Mouse (Mus musculus) left cerebral cortex, postnatal 4 days (tissue): ENCODE measurements around the gene Rad23a. TPM values are rescaled to one million over a fixed set of nuclear protein-coding genes. Genes with fewer than 3 reads are reported as not detected.

Source experiments
- DNase-seq: peaks from one replicate; pipeline ENCODE4 v3.0.0-alpha.2; 2022
- intact Hi-C: fragments of 180-260 bp; cut with DNase I; formaldehyde crosslinking; loops from one replicate; pipeline ENCODE4 v1.15.1; 2025
- total RNA-seq, 2 experiments: library from RNA; stranded (reverse); gene quantifications; 2 replicates each; pipeline ENCODE4 v1.2.3; 2021

Gene Rad23a
- total RNA-seq, 2 experiments from 2014 or later: 44.1 to 49.7 TPM

DNA sequence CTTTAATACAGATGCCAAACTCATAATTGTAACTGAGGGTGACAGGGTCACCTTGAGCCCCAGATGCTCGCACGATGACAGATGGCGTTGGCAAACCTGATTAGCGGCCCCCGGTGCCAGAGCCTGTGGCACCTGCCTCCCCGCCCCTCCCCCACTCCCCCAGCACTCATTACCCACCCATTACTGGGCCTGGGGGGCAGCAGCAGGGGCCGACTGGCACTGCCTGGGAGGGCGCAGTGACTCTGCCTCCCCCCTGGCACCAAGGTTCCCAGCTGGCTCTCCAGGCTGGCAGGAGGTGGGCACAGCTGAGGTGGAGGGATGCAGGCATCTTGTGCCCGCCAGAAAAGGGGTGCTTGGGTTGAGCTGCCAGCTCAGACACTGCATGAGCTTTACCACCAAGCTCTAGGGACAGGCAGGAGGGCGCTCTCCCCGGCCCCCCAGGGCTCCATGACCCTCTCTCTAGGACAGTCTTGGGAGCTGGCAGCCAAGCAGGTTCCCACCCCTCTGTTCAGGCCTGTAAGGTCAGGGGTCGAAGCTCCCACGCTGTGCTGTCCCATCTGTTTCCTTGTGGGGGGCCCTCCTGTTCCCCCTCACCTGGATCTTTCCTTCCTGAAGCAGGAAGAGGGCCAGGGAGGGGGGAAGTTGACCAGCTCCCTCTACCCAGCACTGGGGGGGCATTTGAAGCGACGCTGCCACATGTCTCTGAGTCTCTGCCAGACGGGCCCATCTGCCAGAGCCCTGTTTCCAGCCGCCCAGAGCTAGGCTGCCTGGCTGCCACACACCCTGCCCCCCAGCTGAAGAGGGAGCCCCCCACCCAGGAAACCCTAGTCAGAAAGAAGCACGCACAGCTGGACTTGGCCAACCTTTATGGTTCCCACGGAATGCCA, 25.7 kb downstream of the Rad23a start:
- DNase-seq: peak; percentile 92
- intact Hi-C loops: loop anchor here (2.0 kb wide), 1 partner anchor 116 kb away; no protein-coding TSS in a partner anchor

DNA sequence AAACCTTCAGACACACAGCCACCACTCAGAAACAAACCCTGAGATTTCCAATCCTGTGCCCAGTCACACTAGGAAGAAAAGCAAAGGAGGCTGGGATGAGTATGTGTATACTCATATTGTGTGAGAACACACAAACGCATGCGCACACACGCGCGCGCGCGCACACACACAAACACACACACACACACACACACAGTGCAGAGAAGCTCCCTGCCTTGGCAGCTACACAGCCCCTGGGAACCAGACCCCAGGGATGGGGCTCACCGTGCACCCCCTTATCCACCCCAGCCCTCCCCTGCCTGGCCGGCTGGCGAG, 26.3 kb downstream of the Rad23a start:
- intact Hi-C loops: loop anchor here (2.0 kb wide), 1 partner anchor 115 kb away; no protein-coding TSS in a partner anchor
- DNase-seq: no peak

GRCm38 (mm10) chr8:84813830-84814229, 26.6 kb downstream of the Rad23a start:
- intact Hi-C loops: loop anchor here (2.0 kb wide), 1 partner anchor 115 kb away; no protein-coding TSS in a partner anchor
- DNase-seq: no peak

- intact Hi-C loops: no loop called here
- peak; percentile 89 for DNase-seq
Measured at GRCm38 (mm10) chr8:84813059-84813458, 27.4 kb downstream of the Rad23a start.

GRCm38 (mm10) chr8:84811303-84811702, 29.2 kb downstream of the Rad23a start:
- no peak for DNase-seq
- intact Hi-C loops: no loop called here

DNA sequence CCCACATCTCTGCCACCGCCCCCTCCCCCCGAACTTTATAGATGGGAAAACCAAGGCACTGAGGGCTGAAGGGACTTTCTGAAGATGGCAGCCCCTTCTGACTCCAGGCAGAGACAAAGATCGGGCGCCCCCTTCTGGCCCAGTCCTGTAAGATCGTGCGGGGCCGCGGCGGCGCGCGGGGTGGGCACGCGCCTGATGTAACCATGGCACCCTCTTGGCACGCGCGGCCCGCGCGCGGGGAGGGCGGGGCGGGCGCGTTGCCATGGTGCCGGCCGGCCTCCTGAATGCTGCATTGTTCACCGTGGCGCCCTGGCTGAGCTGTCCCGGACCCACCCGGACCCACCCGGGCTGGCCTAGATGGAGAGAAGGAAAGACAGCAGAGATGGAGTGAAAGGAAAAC, 29.6 kb downstream of the Rad23a start:
- peak; percentile 98 for DNase-seq
- intact Hi-C loops: no loop called here

GRCm38 (mm10) chr8:84809941-84810280, 30.6 kb downstream of the Rad23a start:
- intact Hi-C loops: no loop called here
- DNase-seq: no peak

DNA sequence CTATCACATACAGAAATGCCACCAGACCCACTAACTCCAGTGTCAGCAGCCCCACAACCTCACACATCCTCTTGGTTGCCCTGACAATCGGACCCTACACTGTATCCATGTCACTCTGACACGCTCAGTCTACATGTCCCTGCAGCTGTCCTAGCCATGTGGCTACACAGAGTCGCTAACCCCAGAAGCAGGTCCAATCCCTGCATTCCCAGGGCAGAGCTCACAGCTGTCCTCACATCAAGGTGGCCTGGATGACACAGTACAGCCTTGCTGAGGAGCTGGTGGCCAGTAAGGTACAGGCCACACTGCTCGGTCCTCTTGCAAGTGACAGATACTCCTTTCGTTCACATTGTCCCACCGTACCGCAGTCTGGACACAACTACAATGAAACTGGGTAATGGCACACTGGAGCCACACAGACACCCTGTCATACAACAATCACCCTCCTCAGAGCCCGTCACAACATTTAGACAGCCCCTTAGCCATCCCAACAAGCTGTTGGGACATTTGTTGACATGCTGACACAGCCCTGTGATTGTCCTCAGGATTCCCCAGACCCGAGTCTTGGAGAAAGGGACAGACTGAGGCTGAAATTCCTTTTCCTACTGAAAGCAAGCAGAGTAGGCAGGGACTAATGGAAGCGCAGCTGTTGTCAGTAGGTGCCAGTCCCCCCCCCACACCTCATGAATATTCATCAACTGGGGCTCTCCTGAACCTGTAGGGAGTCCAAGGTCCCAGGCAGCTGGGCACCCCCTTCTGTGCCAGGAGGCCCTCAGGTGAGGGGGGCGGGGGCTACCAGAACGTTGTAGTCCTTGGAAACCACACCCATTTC, 31.1 kb downstream of the Rad23a start:
- intact Hi-C loops: no loop called here
- no peak for DNase-seq

DNA sequence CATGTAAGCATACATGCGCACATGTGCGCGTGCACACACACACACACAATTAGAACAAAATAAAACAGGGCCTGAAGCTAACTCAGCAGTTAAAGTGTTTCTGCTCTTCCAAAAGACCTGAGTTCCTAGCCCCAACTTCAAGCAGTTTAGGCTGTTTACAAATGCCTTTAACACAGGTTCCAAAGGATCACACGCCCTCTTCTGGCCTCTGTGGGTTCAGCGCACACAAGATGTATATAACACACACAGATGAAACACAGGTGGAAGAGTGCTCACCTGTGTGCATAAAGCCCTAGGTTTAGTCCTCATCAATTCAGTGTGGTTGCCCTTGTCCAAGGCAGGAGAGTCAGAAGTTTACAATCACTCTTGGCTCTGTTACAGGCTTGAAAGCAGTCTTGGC, 34.4 kb downstream of the Rad23a start:
- no peak for DNase-seq
- intact Hi-C loops: no loop called here

DNA sequence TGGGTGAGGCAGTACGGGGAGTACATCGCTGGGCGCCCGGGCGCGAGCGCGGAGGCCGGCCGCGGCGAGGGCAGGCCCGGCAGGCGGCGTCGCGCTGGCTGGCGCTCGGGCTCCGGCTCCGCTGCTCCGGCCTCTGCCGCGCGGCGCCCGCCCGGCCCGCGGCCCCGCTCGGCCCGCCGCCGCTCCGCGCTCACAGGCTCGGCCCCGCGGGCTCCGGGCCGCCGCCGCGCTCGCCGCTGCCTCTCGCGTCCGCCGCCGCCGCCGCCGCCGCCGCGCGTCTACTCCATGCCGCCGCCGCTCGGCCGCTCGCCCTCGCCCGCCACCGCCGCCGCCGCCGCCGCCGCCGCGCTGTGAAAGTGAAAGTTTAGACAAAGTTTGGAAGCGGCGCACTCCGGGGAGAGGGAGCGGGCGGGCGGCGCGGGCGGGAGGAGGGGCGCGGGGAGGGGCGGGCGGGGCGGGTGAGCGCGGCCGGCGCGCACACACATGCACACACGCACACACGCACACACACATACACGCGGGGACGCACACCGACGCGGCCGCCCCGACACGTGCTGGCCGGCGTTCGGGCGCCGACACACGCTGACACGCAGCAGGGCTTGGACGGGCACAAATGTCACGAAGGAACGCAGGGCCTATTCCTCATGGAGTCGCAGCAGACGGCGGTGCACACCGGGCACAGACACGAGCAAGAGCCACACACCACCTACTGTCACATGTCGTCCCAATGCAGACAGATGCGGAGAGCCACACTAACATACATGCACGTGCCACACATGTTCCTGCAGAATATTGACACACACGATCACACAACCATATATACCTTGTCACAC, 40.2 kb downstream of the Rad23a start, which contains the start of gene Nfix:
TSS of gene Nfix (minus strand) at position 346 of the 833 bp plus-strand sequence.
- intact Hi-C loops: no loop called here
- peak; percentile 70 for DNase-seq

DNA sequence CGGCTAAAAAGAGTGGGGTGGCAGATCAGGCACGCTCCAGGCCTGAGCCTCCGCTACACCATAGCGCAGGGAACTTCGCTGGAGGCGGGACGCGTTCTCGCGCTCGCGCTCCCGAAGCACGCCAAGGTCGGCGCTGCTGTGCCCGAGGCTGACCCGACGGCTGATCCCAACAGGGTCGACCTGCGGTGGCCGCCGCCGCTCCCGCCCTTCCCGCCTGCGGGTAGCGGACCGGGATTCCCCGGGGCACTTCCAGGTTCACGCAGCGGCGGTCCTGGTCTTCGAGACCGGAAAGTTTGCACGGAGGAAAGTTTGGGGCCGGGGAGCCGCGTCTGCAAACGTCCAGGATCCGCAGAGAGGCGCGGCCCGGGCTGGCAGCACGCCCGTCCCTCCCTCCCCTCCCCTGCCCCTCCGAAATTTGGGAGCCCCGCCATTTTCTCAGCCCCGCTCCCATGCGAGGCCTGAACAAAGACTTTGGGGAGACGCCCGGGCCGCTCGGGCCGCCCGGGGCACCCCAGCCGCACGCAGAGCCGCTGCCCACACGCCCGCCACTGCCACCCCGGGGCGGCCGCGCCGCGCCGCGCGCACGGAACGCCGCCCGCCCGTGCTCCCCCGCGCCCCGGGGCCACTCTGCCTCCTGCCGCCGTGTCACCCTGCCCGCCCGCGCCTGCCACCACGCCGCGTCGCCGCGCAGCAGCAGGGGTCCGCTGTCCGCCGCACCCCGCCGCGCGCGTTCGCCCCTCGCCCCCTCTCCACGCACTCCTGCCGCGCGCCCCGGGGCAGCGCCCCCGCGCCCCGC, 41.1 kb downstream of the Rad23a start:
- intact Hi-C loops: no loop called here
- DNase-seq: peak; percentile 85

GRCm38 (mm10) chr8:84798446-84799135, 41.9 kb downstream of the Rad23a start:
- intact Hi-C loops: no loop called here
- DNase-seq: no peak

DNA sequence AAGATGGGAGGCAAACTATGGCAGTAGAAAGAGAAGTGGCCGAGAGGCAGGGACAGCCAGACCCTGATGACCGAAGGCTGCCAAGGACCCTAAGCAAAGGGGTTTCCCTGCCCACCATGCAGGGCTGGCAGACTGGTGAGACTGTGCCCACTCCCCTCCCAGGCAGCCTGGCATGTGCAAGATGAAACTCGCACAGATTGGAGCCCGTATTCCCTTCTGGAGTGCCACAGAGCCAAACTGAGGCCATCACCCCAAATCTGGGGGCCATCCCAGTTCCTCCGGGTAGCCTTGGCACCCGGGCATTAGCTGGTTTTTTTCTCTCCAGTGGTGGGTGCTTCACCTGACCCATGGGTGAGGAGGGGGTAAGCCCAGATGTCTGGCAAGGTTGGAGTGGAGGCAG, 42.5 kb downstream of the Rad23a start:
- intact Hi-C loops: no loop called here
- peak; percentile 84 for DNase-seq

- intact Hi-C loops: no loop called here
- no peak for DNase-seq
Measured at GRCm38 (mm10) chr8:84797256-84797797, 43.1 kb downstream of the Rad23a start.

GRCm38 (mm10) chr8:84794486-84794885, 46.0 kb downstream of the Rad23a start:
- intact Hi-C loops: no loop called here

DNA sequence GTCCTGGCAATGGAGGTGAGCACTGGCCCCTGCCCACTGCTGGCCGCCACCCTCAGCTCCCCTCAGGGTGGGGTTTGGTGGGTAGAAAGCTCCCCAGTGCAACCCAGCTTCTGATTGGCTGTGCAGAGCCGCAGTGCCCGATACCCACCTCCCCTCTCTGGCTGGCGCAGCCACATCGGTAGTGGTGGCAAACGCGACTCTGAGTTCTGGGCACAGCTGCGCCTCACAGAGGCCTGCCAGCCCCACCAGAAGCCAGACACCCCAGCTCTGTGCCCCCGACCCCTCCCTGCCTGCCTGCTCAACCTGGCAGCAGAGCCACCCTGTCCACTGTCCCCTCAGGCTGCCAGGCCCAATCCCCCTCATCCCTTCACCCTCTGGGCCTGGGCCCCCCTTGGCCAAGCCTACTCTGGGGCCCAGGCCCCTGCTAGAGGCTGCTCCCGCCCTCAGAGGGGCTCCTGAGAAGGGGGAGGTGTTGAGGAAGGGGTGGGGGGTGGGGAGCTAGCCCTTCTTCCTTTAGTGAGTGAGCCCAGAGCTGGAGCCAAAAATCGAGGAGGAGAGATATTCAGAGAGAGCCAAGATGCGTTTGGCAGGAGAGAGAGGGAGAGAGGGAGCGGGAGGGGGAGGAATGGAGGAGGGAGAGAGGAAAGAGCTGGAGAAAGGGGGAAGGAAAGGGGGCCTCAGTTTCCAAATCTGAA, 46.5 kb downstream of the Rad23a start:
- peak; percentile 95 for DNase-seq
- intact Hi-C loops: no loop called here

More at GRCm38 (mm10) chr8:84794486-84794885, 46.0 kb downstream of the Rad23a start:
- DNase-seq: peak; percentile 81

GRCm38 (mm10) chr8:84793134-84793533, 47.3 kb downstream of the Rad23a start:
- intact Hi-C loops: no loop called here
- no peak for DNase-seq

DNA sequence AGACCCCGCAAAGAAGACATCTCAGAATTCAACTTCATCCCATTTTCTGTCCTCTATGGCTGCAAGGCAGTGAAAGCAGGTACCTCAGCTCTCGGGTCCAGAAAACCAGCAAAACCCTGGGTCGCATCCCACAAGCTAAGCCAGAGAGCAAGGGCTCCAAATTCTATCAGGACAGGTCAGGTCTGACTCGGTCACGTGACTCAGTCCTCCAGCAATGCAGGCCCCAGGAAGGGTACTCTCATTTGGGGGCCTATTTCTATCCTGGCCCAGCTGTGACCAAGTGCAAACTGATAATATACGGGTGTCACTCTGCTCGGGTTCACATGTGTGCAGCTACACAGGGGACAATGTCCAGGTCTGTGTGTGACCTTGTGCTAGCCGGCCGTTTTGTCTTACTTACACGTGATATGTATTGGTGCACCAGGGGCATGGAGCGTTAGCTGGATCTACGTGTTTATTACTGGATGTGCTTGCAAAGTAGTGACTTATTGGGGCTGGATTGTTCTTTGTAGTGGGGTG, 48.0 kb downstream of the Rad23a start:
- intact Hi-C loops: no loop called here
- DNase-seq: no peak
